Mouse (Mus musculus): ENCODE results near the gene Dgkq. TPM values are rescaled to one million over a fixed set of nuclear protein-coding genes. Genes with fewer than 3 reads are reported as not detected.

Dgkq gene
- total and polyA plus RNA-seq, 3 experiments, result 11.3 TPM; not detected in 1

- peak within 1 kb of the TSS; percentile 96 for H3K27ac ChIP-seq (ENCODE audit: control insufficient read depth, low read depth, low read length)
Measured at GRCm38 (mm10) chr5:108675251-108675816, 5.9 kb upstream of the Dgkq start, which contains the start of gene Slc26a1. Gene Slc26a1, minus strand, starts transcription at chr5:108675569.

GRCm38 (mm10) chr5:108674624-108675023 is 5.2 kb upstream of the Dgkq start:
- H3K9ac ChIP-seq (ENCODE audit: control insufficient read depth, low read depth, low read length, poor library complexity, severe bottlenecking), result peak overlapping the region; percentile 60
- peaks cover 2 to 40% of the 10 kb centered on the region in 2 experiments; a peak in 3 of 4 replicates for H3K36me3 ChIP-seq (ENCODE audit: control insufficient read depth in 1 of 2, insufficient read depth in 2 of 2, low read length in 2 of 2)
- no peaks in the 10 kb centered on the region for H3K9me3 ChIP-seq (replicated peaks; ENCODE audit: insufficient read depth, low read length)
- DNase-seq (ENCODE audit: low read depth, low spot score), result peak; percentile 37
- H3K27ac ChIP-seq (ENCODE audit: control insufficient read depth, low read depth, low read length), result peak overlapping the region; percentile 96
- peaks cover 35% of the 10 kb centered on the region for H3K79me2 ChIP-seq (ENCODE audit: control insufficient read depth, insufficient read depth, low read length, poor library complexity)
- H3K4me1 ChIP-seq (ENCODE audit: control insufficient read depth in 1 of 2, insufficient read depth in 2 of 2, low read length in 2 of 2), result peaks cover 15 to 55% of the 10 kb centered on the region in 2 experiments; a peak in 3 of 4 replicates
- H3K4me3 ChIP-seq (ENCODE audit: control insufficient read depth in 1 of 2, insufficient read depth in 1 of 2, low read depth in 2 of 2, low read length in 2 of 2), result peak overlapping the region; percentile 33 to 78
- TF ChIP-seq SMC3 (IDR thresholded peaks at IDR 0.05; ENCODE audit: low read depth, low read length) (no peak), USF1 (IDR thresholded peaks at IDR 0.05; ENCODE audit: low read depth, low read length) (peak; percentile 75), USF2 (IDR thresholded peaks at IDR 0.05; ENCODE audit: borderline replicate concordance in 1 of 2, insufficient read depth in 1 of 2, low read depth in 1 of 2, low read length in 2 of 2) (0 out of 4 replicates have a peak, but pooled peaks of 1 of the 2 experiments have one; percentile 1)
- no peaks in the 10 kb centered on the region for H3K27me3 ChIP-seq (ENCODE audit: control insufficient read depth in 1 of 2, insufficient read depth in 2 of 2, low read length in 2 of 2)

More at GRCm38 (mm10) chr5:108675251-108675816, 5.9 kb upstream of the Dgkq start, which contains the start of gene Slc26a1:
- peak; percentile 93 for DNase-seq (ENCODE audit: low read depth, low spot score)
- peaks cover 2 to 40% of the 10 kb centered on the region in 2 experiments; a peak in 3 of 4 replicates for H3K36me3 ChIP-seq (ENCODE audit: control insufficient read depth in 1 of 2, insufficient read depth in 2 of 2, low read length in 2 of 2)
- no peaks in the 10 kb centered on the region for H3K9me3 ChIP-seq (replicated peaks; ENCODE audit: insufficient read depth, low read length)
- peak within 1 kb of the TSS; percentile 33 to 78 for H3K4me3 ChIP-seq (ENCODE audit: control insufficient read depth in 1 of 2, insufficient read depth in 1 of 2, low read depth in 2 of 2, low read length in 2 of 2)
- TF ChIP-seq GATA1 (IDR thresholded peaks at IDR 0.05; ENCODE audit: low read depth, low read length) (peak; percentile 58), HCFC1 (IDR thresholded peaks at IDR 0.05; ENCODE audit: low read depth, low read length) (peak; percentile 52; the same call in 1 of the 2 replicates), ZMIZ1 (IDR thresholded peaks at IDR 0.05; ENCODE audit: low read depth, low read length) (peak; percentile 81; the same call in 1 of the 2 replicates), MAX (IDR thresholded peaks at IDR 0.05; ENCODE audit: low read length) (peak; percentile 25), GABPA (IDR thresholded peaks at IDR 0.05; ENCODE audit: low read depth, low read length) (peak; percentile 61; the same call in 1 of the 2 replicates), NELFE (IDR thresholded peaks at IDR 0.05; ENCODE audit: low read depth, low read length) (peak; percentile 48; the same call in 1 of the 2 replicates), BHLHE40 (IDR thresholded peaks at IDR 0.05; ENCODE audit: borderline replicate concordance, low read depth, low read length) (0 out of 2 replicates have a peak, but pooled peaks have one; percentile 7), TAL1 (IDR thresholded peaks at IDR 0.05; ENCODE audit: low read length) (peak; percentile 48), ELF1 (IDR thresholded peaks at IDR 0.05; ENCODE audit: low read depth, low read length) (0 out of 2 replicates have a peak, but pooled peaks have one; percentile 3), ETS1 (IDR thresholded peaks at IDR 0.05; ENCODE audit: low read depth, low read length) (peak; percentile 91), MXI1 (IDR thresholded peaks at IDR 0.05; ENCODE audit: low read depth, low read length) (no peak; the same call in 1 of the 2 replicates), USF1 (IDR thresholded peaks at IDR 0.05; ENCODE audit: low read depth, low read length) (no peak), RCOR1 (IDR thresholded peaks at IDR 0.05; ENCODE audit: low read depth, low read length) (no peak; the same call in 1 of the 2 replicates), UBTF (IDR thresholded peaks at IDR 0.05; ENCODE audit: borderline replicate concordance, insufficient read depth, low read depth, low read length) (no peak), EP300 (IDR thresholded peaks at IDR 0.05; ENCODE audit: low read depth in 1 of 2, low read length in 2 of 2) (peak; percentile 14 to 93; a peak in 3 of 4 replicates), POLR2AphosphoS5 (IDR thresholded peaks at IDR 0.05; ENCODE audit: borderline replicate concordance, low read depth, low read length) (no peak), MAFK (IDR thresholded peaks at IDR 0.05; ENCODE audit: borderline replicate concordance, low read depth, low read length) (peak; percentile 93), SMC3 (IDR thresholded peaks at IDR 0.05; ENCODE audit: low read depth, low read length) (no peak), POLR2A (IDR thresholded peaks at IDR 0.05; ENCODE audit: control insufficient read depth in 1 of 2, insufficient read depth in 1 of 2, low read depth in 1 of 2, low read length in 2 of 2, poor library complexity in 1 of 2) (peak in 1 of 2 experiments; percentile 84; a peak in 2 of 4 replicates), SIN3A (IDR thresholded peaks at IDR 0.05; ENCODE audit: low read length) (peak; percentile 90), MYC (IDR thresholded peaks at IDR 0.05; ENCODE audit: low read depth, low read length) (0 out of 2 replicates have a peak, but pooled peaks have one; percentile 39), CHD1 (IDR thresholded peaks at IDR 0.05; ENCODE audit: low read depth, low read length) (peak; percentile 84), MYB (IDR thresholded peaks at IDR 0.05; ENCODE audit: low read depth, low read length) (peak; percentile 88), TCF12 (IDR thresholded peaks at IDR 0.05; ENCODE audit: low read depth, low read length) (peak; percentile 86), TBP (IDR thresholded peaks at IDR 0.05; ENCODE audit: low read depth, low read length) (peak; percentile 91)
- H3K9ac ChIP-seq (ENCODE audit: control insufficient read depth, low read depth, low read length, poor library complexity, severe bottlenecking), result peak within 1 kb of the TSS; percentile 66
- H3K79me2 ChIP-seq (ENCODE audit: control insufficient read depth, insufficient read depth, low read length, poor library complexity), result peaks cover 33% of the 10 kb centered on the region
- no peaks in the 10 kb centered on the region for H3K27me3 ChIP-seq (ENCODE audit: control insufficient read depth in 1 of 2, insufficient read depth in 2 of 2, low read length in 2 of 2)
- H3K4me1 ChIP-seq (ENCODE audit: control insufficient read depth in 1 of 2, insufficient read depth in 2 of 2, low read length in 2 of 2), result peaks cover 11 to 52% of the 10 kb centered on the region in 2 experiments; a peak in 3 of 4 replicates

All from MEL (cell line).